Mouse (Mus musculus) neural tube, embryonic 14.5 days (tissue): ENCODE measurements around the gene Olfr311. TPM values are rescaled to one million over a fixed set of nuclear protein-coding genes. Genes with fewer than 3 reads are reported as not detected.
A peak's percentile ranks its signal among the peaks of the same experiment; 100 is the strongest.

Source experiments
- ATAC-seq: fragments of 200-750 bp; cut with Nextera tagmentation; 2 replicates; pipeline ENCODE4 v1.8.0; 2017; ENCODE audit warnings: low read depth, mild to moderate bottlenecking, moderate TSS enrichment, moderate library complexity
- H3K27ac ChIP-seq: fragments of 300-500 bp; sonication (generic); 2 replicates; pipeline ENCODE4 v1.5.1; 2014; ENCODE audit warnings: low read depth, mild to moderate bottlenecking, control low read depth, low read length, moderate library complexity, mixed read lengths
- H3K27me3 ChIP-seq: fragments of 300-500 bp; sonication (generic); 2 replicates; pipeline ENCODE4 v1.6.1; 2014; ENCODE audit warnings: low read length; ENCODE audit not compliant: control insufficient read depth, insufficient read depth
- H3K36me3 ChIP-seq: fragments of 300-500 bp; sonication (generic); 2 replicates; pipeline ENCODE4 v1.6.1; 2014; ENCODE audit warnings: low read length, mixed read lengths; ENCODE audit not compliant: control insufficient read depth, insufficient read depth
- H3K4me1 ChIP-seq: fragments of 300-500 bp; sonication (generic); 2 replicates; pipeline ENCODE4 v1.6.1; 2014; ENCODE audit warnings: low read length; ENCODE audit not compliant: control insufficient read depth, insufficient read depth
- H3K4me2 ChIP-seq: fragments of 300-500 bp; sonication (generic); 2 replicates; pipeline ENCODE4 v1.6.1; 2014; ENCODE audit warnings: mild to moderate bottlenecking, low read depth, low read length, control low read depth
- H3K4me3 ChIP-seq: fragments of 300-500 bp; sonication (generic); 2 replicates; pipeline ENCODE4 v1.5.1; 2014; ENCODE audit warnings: low read depth, low read length, control low read depth, mixed read lengths
- H3K9ac ChIP-seq: fragments of 300-500 bp; sonication (generic); replicated peaks from 2 replicates; pipeline ENCODE4 v1.6.1; 2014; ENCODE audit warnings: low read depth, mild to moderate bottlenecking, control low read depth, low read length, mixed read lengths
- H3K9me3 ChIP-seq: fragments of 300-500 bp; sonication (generic); 2 replicates; pipeline ENCODE4 v1.6.1; 2016; ENCODE audit warnings: low read length; ENCODE audit not compliant: control insufficient read depth
- WGBS: fragments of 180-500 bp; shearing (Covaris S2); extraction: QIAGEN DNeasy Blood & Tissue Kit; methylation state at CpG from one replicate; pipeline ENCODE4 v1.1.7; 2014; 5-methylcytosine and 5-hydroxymethylcytosine counted together
- polyA plus RNA-seq: library from polyadenylated mRNA; unstranded; fragments of >200 nt; fragmentation: Nextera tagmentation; extraction: Ambion mirVana; gene quantifications from 2 replicates; pipeline ENCODE4 v1.2.1, GENCODE M21; 2014

Olfr311 gene
- polyA plus RNA-seq, 1 experiment from 2014 or later, result not detected

GRCm38 (mm10) chr11:58849731-58850130 is 10.7 kb downstream of the Olfr311 start:
- no peak for ATAC-seq
- no peak overlapping the region for H3K9ac ChIP-seq
- peaks cover 25% of the 10 kb centered on the region; the same call in 1 of the 2 replicates for H3K36me3 ChIP-seq
- H3K9me3 ChIP-seq, result no peaks in the 10 kb centered on the region
- no peaks in the 10 kb centered on the region for H3K27me3 ChIP-seq
- no peak overlapping the region for H3K4me2 ChIP-seq
- no peak overlapping the region for H3K4me3 ChIP-seq
- WGBS, result 61% methylated on average over 2 of the region's 2 CpGs
- peaks cover 6% of the 10 kb centered on the region for H3K4me1 ChIP-seq
- H3K27ac ChIP-seq, result no peak overlapping the region

GRCm38 (mm10) chr11:58860744-58861143 is 21.7 kb downstream of the Olfr311 start:
- Histone ChIP-seq H3K4me2 (no peak overlapping the region), H3K4me3 (no peak overlapping the region), H3K4me1 (no peaks in the 10 kb centered on the region), H3K27ac (no peak overlapping the region), H3K27me3 (no peaks in the 10 kb centered on the region), H3K9ac (no peak overlapping the region), H3K9me3 (peaks cover 11% of the 10 kb centered on the region), H3K36me3 (peaks cover 45% of the 10 kb centered on the region)
- no peak for ATAC-seq
- 94% methylated on average over 8 of the region's 8 CpGs for WGBS

- Histone ChIP-seq H3K4me2 (peak within 1 kb of the TSS; percentile 78), H3K4me1 (peaks cover 20% of the 10 kb centered on the region; the same call in 1 of the 2 replicates), H3K27me3 (no peaks in the 10 kb centered on the region), H3K4me3 (peak within 1 kb of the TSS; percentile 70), H3K27ac (peak within 1 kb of the TSS; percentile 87), H3K9me3 (no peaks in the 10 kb centered on the region), H3K36me3 (0 out of 2 replicates have a peak, but pooled peaks cover 3% of the 10 kb centered on the region), H3K9ac (peak within 1 kb of the TSS; percentile 87)
- peak; percentile 94 for ATAC-seq
- 8% methylated on average over 37 of the region's 37 CpGs for WGBS
These were observed 28.2 kb downstream of the Olfr311 start, which contains the start of gene 2810021J22Rik for GRCm38 (mm10) chr11:58867039-58867953. TSS of gene 2810021J22Rik (plus strand) at chr11:58867216.

- Histone ChIP-seq H3K9ac (peak overlapping the region; percentile 87; the same call in 1 of the 2 replicates), H3K4me3 (peak overlapping the region; percentile 70), H3K4me1 (peaks cover 20% of the 10 kb centered on the region; the same call in 1 of the 2 replicates), H3K27ac (peak overlapping the region; percentile 87), H3K4me2 (peak overlapping the region; percentile 78), H3K9me3 (no peaks in the 10 kb centered on the region), H3K27me3 (no peaks in the 10 kb centered on the region), H3K36me3 (0 out of 2 replicates have a peak, but pooled peaks cover 3% of the 10 kb centered on the region)
- ATAC-seq, result no peak
- WGBS, result 65% methylated on average over 6 of the region's 6 CpGs
These were observed 28.9 kb downstream of the Olfr311 start for GRCm38 (mm10) chr11:58867954-58868330.

- no peak for ATAC-seq
- WGBS, result 91% methylated on average over 4 of the region's 4 CpGs
- no peaks in the 10 kb centered on the region for H3K9me3 ChIP-seq
- no peak overlapping the region for H3K4me2 ChIP-seq
- H3K27me3 ChIP-seq, result no peaks in the 10 kb centered on the region
- no peak overlapping the region for H3K27ac ChIP-seq
- H3K4me1 ChIP-seq, result peaks cover 20% of the 10 kb centered on the region; the same call in 1 of the 2 replicates
- no peak overlapping the region for H3K9ac ChIP-seq
- H3K4me3 ChIP-seq, result no peak overlapping the region
- peaks cover 5% of the 10 kb centered on the region; the same call in 1 of the 2 replicates for H3K36me3 ChIP-seq
These were observed 31.9 kb downstream of the Olfr311 start for GRCm38 (mm10) chr11:58870961-58871360.

- ATAC-seq, result no peak
- H3K4me2 ChIP-seq, result no peak overlapping the region
- H3K4me1 ChIP-seq, result no peaks in the 10 kb centered on the region
- no peaks in the 10 kb centered on the region for H3K9me3 ChIP-seq
- no peak overlapping the region for H3K27ac ChIP-seq
- no peak overlapping the region for H3K9ac ChIP-seq
- H3K27me3 ChIP-seq, result no peaks in the 10 kb centered on the region
- peaks cover 40% of the 10 kb centered on the region for H3K36me3 ChIP-seq
- 86% methylated on average over 8 of the region's 8 CpGs for WGBS
- H3K4me3 ChIP-seq, result no peak overlapping the region
These were observed 44.7 kb downstream of the Olfr311 start for GRCm38 (mm10) chr11:58883756-58884155.

GRCm38 (mm10) chr11:58890511-58890910 is 51.5 kb downstream of the Olfr311 start:
- Histone ChIP-seq H3K4me1 (no peaks in the 10 kb centered on the region), H3K4me3 (no peak overlapping the region), H3K36me3 (peaks cover 34% of the 10 kb centered on the region), H3K9ac (no peak overlapping the region), H3K27me3 (no peaks in the 10 kb centered on the region), H3K4me2 (no peak overlapping the region), H3K9me3 (no peaks in the 10 kb centered on the region), H3K27ac (no peak overlapping the region)
- 95% methylated on average over 10 of the region's 10 CpGs for WGBS
- no peak for ATAC-seq
